Mouse (Mus musculus): ENCODE measurements around the gene Washc1. TPM values are rescaled to one million over a fixed set of nuclear protein-coding genes. Genes with fewer than 3 reads are reported as not detected.
"Not testable (repeated sequence)": the region's sequence is repeated elsewhere in the genome, so short reads cannot be mapped to it uniquely, and the experiment has no call there.

Gene Washc1
- polyA plus RNA-seq, 1 experiment, result 39.5 TPM

- DNase-seq, result no peak
- WGBS, result 97% methylated on average over 4 of the region's 4 CpGs
- TF ChIP-seq CTCF (IDR thresholded peaks at IDR 0.05; ENCODE audit: insufficient read depth, low read length) (no peak), POLR2A (IDR thresholded peaks at IDR 0.05; ENCODE audit: borderline replicate concordance, extremely low read depth, low read depth, low read length) (no peak)
Observed at GRCm38 (mm10) chr17:66131212-66131611, 19.9 kb downstream of the Washc1 start.

DNA sequence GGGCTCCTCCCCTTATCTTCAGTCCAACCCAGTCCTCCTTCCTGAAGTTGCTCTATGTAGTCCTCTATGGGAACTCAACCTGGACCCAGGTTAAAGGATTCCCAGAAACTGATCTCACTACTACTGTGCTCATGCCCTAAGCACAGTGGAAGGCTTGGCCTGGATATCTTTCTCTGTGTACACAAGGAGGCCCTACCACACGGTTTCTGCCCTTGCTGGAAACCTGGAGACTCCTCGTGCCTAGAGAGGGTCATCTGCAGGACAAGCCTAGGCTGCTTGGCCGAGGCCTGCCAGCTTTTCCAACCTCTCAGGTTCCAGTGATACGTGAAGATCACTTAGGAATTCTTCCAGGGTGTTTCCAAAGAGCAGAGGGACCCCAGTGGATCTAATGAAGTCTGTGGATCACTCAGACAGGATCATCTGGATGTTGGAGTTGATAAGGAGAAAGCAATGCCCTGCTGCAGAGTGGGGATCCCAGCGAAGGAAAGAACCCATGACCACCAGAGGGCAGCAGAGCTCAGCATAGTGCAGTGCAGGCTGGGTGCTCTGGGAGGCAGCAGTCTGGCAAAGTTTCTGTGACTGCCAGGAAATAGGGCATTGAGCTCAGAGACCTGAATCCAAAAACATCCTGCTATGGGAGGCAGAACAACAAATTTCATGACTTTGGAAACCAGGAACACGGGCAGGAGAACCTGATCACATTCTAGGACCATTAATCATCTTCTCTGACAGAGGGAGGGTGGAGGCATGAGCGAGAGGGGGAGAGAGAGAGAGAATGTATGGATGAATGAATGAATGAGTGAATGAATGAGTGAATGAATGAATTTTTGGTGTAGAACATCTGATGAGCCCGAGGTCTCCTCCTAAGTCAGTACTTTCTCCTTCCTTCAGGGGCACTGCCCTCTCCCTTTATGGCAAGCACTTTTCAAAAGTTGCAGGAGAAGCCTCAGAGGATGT is 41.6 kb downstream of the Washc1 start:
- 61% methylated on average over 6 of the region's 8 CpGs for WGBS
- H3K4me3 ChIP-seq (replicated peaks; ENCODE audit: extremely low read depth, low read depth, low read length); DNase-seq; H3K4me1 ChIP-seq (ENCODE audit: control insufficient read depth, insufficient read depth, low read length): not testable (repeated sequence)

More at GRCm38 (mm10) chr17:66131212-66131611, 19.9 kb downstream of the Washc1 start:
- Histone ChIP-seq H3K4me3 (replicated peaks; ENCODE audit: extremely low read depth, low read depth, low read length) (no peak overlapping the region), H3K4me1 (ENCODE audit: control insufficient read depth, insufficient read depth, low read length) (no peaks in the 10 kb centered on the region)

GRCm38 (mm10) chr17:66153735-66154423 is 42.5 kb downstream of the Washc1 start:
- not testable (repeated sequence) for DNase-seq; H3K4me3 ChIP-seq (replicated peaks; ENCODE audit: extremely low read depth, low read depth, low read length); H3K4me1 ChIP-seq (ENCODE audit: control insufficient read depth, insufficient read depth, low read length)
- WGBS, result 91% methylated on average over 4 of the region's 4 CpGs

DNA sequence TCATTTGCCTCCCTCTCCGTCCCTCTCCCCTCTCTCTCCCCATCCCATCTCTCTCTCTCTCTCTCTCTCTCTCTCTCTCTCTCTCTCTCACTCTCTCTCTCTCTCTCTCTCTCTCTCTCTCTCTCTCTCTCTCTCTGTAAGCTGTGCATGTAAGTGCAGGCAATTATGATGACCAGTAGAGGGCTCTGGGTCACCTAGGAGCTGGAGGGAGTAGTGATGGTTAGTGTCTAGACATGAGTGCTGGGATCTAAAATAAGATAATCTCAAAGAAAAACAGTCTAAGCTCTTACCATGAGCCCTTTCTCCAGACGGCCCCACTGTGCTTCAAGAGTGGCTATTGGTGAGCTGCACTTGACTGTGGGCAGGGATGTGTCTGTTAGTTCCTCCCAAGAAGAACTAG is 43.5 kb downstream of the Washc1 start:
- TF ChIP-seq POLR2A (IDR thresholded peaks at IDR 0.05; ENCODE audit: borderline replicate concordance, extremely low read depth, low read depth, low read length) (no peak), CTCF (IDR thresholded peaks at IDR 0.05; ENCODE audit: insufficient read depth, low read length) (no peak)
- Histone ChIP-seq H3K4me1 (ENCODE audit: control insufficient read depth, insufficient read depth, low read length) (no peaks in the 10 kb centered on the region), H3K4me3 (replicated peaks; ENCODE audit: extremely low read depth, low read depth, low read length) (no peak overlapping the region)
- WGBS, result 69% methylated on average over 2 of the region's 2 CpGs
- DNase-seq, result no peak

- TF ChIP-seq CTCF (IDR thresholded peaks at IDR 0.05; ENCODE audit: insufficient read depth, low read length), result no peak
- Histone ChIP-seq H3K4me1 (ENCODE audit: control insufficient read depth, insufficient read depth, low read length) (no peaks in the 10 kb centered on the region), H3K4me3 (replicated peaks; ENCODE audit: extremely low read depth, low read depth, low read length) (no peak overlapping the region)
- WGBS, result 91% methylated on average over 5 of the region's 5 CpGs
- DNase-seq, result no peak
Observed at GRCm38 (mm10) chr17:66158271-66158670, 46.9 kb downstream of the Washc1 start.

DNA sequence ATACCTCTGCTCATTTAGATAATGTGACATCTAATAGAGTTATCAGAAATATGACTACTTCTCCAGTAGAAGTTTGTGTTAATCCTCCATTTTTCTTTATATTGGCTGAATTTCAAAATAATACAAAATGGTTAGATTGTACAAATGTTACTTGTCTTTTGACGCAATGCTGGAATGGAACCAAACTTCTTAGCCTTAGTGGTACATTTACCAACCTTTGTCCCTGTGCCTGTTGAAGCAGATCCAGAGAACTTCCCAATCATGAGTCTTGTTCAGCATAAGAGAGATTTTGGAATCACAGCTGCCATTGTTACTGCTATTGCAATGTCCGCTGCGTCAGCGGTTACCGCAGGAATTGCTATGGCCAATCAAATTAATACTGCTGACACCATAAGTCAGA is 55.8 kb downstream of the Washc1 start:
- H3K4me3 ChIP-seq (replicated peaks; ENCODE audit: extremely low read depth, low read depth, low read length); H3K4me1 ChIP-seq (ENCODE audit: control insufficient read depth, insufficient read depth, low read length); DNase-seq: not testable (repeated sequence)
- WGBS, result 89% methylated on average over 5 of the region's 5 CpGs

Other genes starting within 250 kb of the Washc1 start
- 55.1 and 60.5 TPM in 2 replicates for gene Ralbp1, start 225.7 kb upstream of the Washc1 start, polyA plus RNA-seq (2012; rRNA removed)
- gene Twsg1, start 160.3 kb upstream of the Washc1 start, polyA plus RNA-seq (2012; rRNA removed), result 85.2 and 92.5 TPM in 2 replicates
- gene Ankrd12, start 34.5 kb upstream of the Washc1 start, polyA plus RNA-seq (2012; rRNA removed), result 5.3 and 5.4 TPM in 2 replicates
- 25.5 and 31.0 TPM in 2 replicates for gene Ndufv2, start 10.0 kb upstream of the Washc1 start, polyA plus RNA-seq (2012; rRNA removed)
- gene Ddx11, start 12.0 kb downstream of the Washc1 start, polyA plus RNA-seq (2012; rRNA removed), result 3.0 and 4.4 TPM in 2 replicates